18 mouse cellular contexts compared by ENCODE assay signal in the genomic region with DNA sequence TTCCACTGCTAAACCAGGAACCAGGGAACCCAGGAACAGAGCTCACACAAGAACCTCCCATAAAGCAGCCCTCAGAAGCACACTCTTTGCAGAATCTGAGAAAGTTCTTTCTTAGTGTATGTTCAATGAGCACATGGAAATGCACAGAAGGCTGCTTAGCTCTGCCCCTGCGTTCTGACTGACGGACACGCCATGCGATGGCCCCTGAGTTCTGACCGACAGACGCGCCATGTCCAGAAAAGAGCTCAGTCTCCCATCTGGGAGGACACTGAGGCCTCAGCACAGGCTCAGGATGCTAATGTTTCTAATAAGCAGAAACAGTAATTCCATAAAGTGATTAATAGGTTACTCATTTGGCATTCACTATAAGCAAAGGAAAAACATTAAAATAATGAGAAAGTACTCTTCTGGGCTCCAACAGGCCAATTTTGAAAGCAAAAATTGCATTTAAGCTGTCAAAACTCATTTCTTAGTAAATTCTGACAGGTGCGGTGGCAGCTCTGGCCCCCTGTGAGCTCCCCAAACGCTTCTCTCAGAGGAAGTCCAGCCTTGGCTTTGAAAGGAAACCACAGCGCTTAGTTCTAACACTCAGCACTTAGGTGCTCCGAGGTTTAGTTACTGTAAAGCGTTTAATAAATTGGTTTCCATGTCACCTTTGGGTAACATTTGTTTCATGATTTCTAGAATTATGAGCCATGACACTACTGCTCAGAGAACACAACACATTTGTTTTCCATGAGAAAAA.
"Had no signal": no experiment of that assay in that cellular context is flagged by ENCODE, and none has a peak within 500 bp of the region (broad histone marks: within the 10 kb centered on the region; RNA-seq: fewer than 3 reads in every experiment).

No protein-coding gene starts in this region.

- H3K9me3 ChIP-seq: midbrain, embryonic 10.5 days; midbrain, embryonic 12.5 days; neural tube, embryonic 13.5 days; neural tube, embryonic 15.5 days had no signal

- H3K4me1 ChIP-seq: midbrain, embryonic 12.5 days had no signal

- ATAC-seq: midbrain, embryonic 16.5 days had no signal

- H3K4me2 ChIP-seq: lung, embryonic 14.5 days; midbrain, embryonic 12.5 days; neural tube, embryonic 13.5 days; neural tube, embryonic 15.5 days had no signal

- H3K27ac ChIP-seq: midbrain, embryonic 10.5 days; midbrain, embryonic 12.5 days; neural tube, embryonic 13.5 days; neural tube, embryonic 15.5 days had no signal

- H3K27me3 ChIP-seq: midbrain, embryonic 12.5 days; neural tube, embryonic 13.5 days; neural tube, embryonic 15.5 days had no signal

- DNase-seq: lung, adult 18-20 months; lung, embryonic 14.5 days; lung, postnatal 10 days; lung, postnatal 4 days; midbrain, embryonic 14.5 days; retina, postnatal 1 day; right cerebral cortex, adult 18-20 months; right cerebral cortex, postnatal 25 days; right cerebral cortex, postnatal 4 days; spleen, adult 18-20 months; thymus, adult 18-20 months; thymus, postnatal 25 days had no signal

- H3K9ac ChIP-seq: lung, embryonic 14.5 days; midbrain, embryonic 12.5 days; neural tube, embryonic 13.5 days; neural tube, embryonic 15.5 days had no signal

- H3K4me3 ChIP-seq: midbrain, embryonic 10.5 days; midbrain, embryonic 12.5 days; myocyte; neural tube, embryonic 13.5 days; neural tube, embryonic 15.5 days had no signal
